Mouse (Mus musculus) kidney, adult 2 months (tissue): Measurements from ENCODE around the gene Fdps.

Experiments
- CTCF ChIP-seq: fragments of 200-500 bp; conservative IDR thresholded peaks from 2 replicates; pipeline ENCODE4 v1.5.1; 2011; ENCODE audit warnings: low read depth, mild to moderate bottlenecking, control low read depth, low read length, moderate library complexity, mixed read lengths; ENCODE audit not compliant: insufficient read depth, insufficient read length
- POLR2A ChIP-seq: fragments of 200-500 bp; IDR thresholded peaks from one replicate; pipeline ENCODE4 v1.6.1; 2011; ENCODE audit warnings: low read depth, low read length, control low read depth

GRCm38 (mm10) chr3:89133752-89134151 lies 32.0 kb upstream of the Fdps start:
- TF ChIP-seq CTCF (no peak), POLR2A (no peak)
